Mouse (Mus musculus) midbrain, embryonic 14.5 days (tissue): ENCODE measurements around the gene Dhrs3. TPM values are rescaled to one million over a fixed set of nuclear protein-coding genes. Genes with fewer than 3 reads are reported as not detected.

Source experiments
- ATAC-seq: fragments of 200-750 bp; cut with Nextera tagmentation; 2 replicates; pipeline ENCODE4 v1.8.0; 2017; ENCODE audit warnings: moderate number of reproducible peaks, moderate library complexity; ENCODE audit not compliant: low FRiP score, low TSS enrichment
- DNase-seq: peaks from one replicate; pipeline ENCODE4 v3.0.0-alpha.2; 2015
- H3K27ac ChIP-seq: fragments of 300-500 bp; sonication (generic); replicated peaks from 2 replicates; pipeline ENCODE4 v1.5.1; 2014; ENCODE audit warnings: mild to moderate bottlenecking, low read depth, low read length, moderate library complexity
- H3K27me3 ChIP-seq: fragments of 300-500 bp; sonication (generic); 2 replicates; pipeline ENCODE4 v1.6.1; 2014; ENCODE audit warnings: low read length, control low read depth, mixed read lengths; ENCODE audit not compliant: control insufficient read depth, insufficient read depth
- H3K36me3 ChIP-seq: fragments of 300-500 bp; sonication (generic); 2 replicates; pipeline ENCODE4 v1.6.1; 2014; ENCODE audit warnings: low read length, control low read depth; ENCODE audit not compliant: control insufficient read depth, insufficient read depth
- H3K4me1 ChIP-seq: fragments of 300-500 bp; sonication (generic); 2 replicates; pipeline ENCODE4 v1.6.1; 2014; ENCODE audit warnings: mild to moderate bottlenecking, antibody characterized with exemption, low read length, control low read depth; ENCODE audit not compliant: control insufficient read depth, insufficient read depth
- H3K4me2 ChIP-seq: fragments of 300-500 bp; sonication (generic); 2 replicates; pipeline ENCODE4 v1.6.1; 2014; ENCODE audit warnings: mild to moderate bottlenecking, low read length, moderate library complexity
- H3K4me3 ChIP-seq: fragments of 300-500 bp; sonication (generic); replicated peaks from 2 replicates; pipeline ENCODE4 v1.5.1; 2014; ENCODE audit warnings: low read depth, low read length
- H3K9ac ChIP-seq: fragments of 300-500 bp; sonication (generic); replicated peaks from 2 replicates; pipeline ENCODE4 v1.6.1; 2014; ENCODE audit warnings: mild to moderate bottlenecking, low read length, moderate library complexity
- H3K9me3 ChIP-seq: fragments of 300-500 bp; sonication (generic); 2 replicates; pipeline ENCODE4 v1.6.1; 2016; ENCODE audit warnings: low read length, control low read depth, mixed read lengths; ENCODE audit not compliant: control insufficient read depth
- WGBS: fragments of 180-500 bp; shearing (Covaris S2); extraction: QIAGEN DNeasy Blood & Tissue Kit; methylation state at CpG from one replicate; pipeline ENCODE4 v1.1.7; 2014; 5-methylcytosine and 5-hydroxymethylcytosine counted together
- polyA plus RNA-seq: library from polyadenylated mRNA; unstranded; fragments of >200 nt; fragmentation: Nextera tagmentation; extraction: Ambion mirVana; gene quantifications from 2 replicates; pipeline ENCODE4 v1.2.1, GENCODE M21; 2014

Gene Dhrs3
- polyA plus RNA-seq, 1 experiment from 2014 or later, result 51.6 TPM

DNA sequence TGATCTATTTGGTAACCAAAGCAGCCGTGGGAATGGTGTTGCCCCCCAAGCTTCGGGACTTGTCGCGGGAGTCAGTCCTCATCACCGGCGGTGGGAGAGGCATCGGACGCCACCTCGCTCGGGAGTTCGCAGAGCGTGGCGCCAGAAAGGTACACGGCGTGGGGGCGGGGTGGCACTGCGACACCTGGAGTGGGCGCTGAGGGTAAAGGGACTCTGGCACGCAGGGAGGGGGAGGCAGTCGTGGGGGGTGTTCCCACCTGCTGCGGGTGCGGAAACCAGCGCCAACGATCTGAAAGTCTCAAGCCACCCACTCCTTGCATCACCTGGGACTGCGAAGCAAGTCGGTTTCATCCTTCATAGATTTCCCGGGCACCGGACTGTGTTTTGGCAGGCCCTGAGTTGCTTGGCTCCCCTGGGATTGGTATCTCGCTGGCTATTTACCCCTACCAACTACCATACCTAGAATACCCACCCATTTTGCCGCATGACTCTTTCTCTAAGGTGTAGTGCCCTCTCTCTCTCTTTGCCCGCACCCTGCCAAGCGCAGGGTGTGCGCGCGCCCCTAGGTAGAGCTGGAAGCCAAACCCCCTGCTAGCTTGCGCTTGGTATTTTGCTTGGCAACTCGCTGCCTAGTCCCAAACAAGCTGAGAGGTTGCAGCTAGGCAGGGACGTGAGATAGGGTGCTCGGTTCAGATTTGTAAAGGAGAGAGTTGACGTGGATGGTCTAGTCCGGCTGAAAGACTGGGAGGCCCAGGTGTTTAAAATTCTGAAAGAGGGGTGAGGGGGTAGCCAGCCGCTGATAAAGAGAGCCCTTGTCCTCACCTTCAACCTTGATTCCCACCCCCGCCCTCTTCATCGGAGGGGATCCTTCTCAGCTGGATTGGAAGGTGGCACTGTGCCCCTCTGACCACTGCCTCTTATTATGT lies 1.2 kb downstream of the Dhrs3 start:
- Histone ChIP-seq H3K36me3 (no peaks in the 10 kb centered on the region), H3K4me3 (peak overlapping the region; percentile 43), H3K27ac (peak overlapping the region; percentile 41; the same call in 1 of the 2 replicates), H3K4me1 (peaks cover 19% of the 10 kb centered on the region), H3K4me2 (peak overlapping the region; percentile 89), H3K9me3 (no peaks in the 10 kb centered on the region), H3K27me3 (peaks cover 36% of the 10 kb centered on the region), H3K9ac (peak overlapping the region; percentile 44; the same call in 1 of the 2 replicates)
- ATAC-seq (no peak), DNase-seq (peak; percentile 42)
- WGBS, result under 1% methylated on average over 44 of the region's 44 CpGs

DNA sequence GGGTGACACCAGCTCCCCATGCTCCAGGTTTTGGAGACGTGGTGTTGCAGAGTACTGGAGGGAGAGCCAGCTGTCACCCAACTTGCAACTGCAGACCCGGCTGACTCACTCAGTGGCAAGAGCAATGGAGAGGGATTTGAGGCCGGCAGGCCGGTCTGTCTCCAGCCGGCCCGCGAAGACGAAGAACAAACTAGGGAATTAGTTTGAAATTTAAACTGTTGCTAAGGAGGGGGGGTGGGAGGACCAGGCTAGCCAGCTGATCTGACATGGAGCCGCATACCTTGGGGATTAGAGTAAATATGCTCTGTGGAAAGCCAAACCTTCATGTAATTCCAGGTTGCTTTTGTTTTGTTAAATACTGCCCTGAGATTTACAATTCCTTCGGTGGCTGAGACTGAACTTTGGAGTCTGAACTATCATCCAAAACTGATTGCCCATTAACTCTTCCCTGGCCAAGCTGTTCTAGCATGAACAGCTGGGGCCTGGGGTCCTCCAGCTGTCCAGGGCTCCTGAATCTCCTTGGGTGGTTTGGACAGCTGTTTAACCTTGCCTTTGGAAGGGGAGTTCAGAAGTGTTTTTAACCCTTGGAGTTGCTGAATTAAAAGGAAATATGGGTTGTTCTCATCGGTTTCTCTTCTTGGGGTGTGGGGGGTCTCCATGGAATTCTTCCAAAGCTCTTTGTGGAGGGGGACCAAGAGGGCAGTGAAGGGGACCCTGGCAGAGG lies 2.0 kb downstream of the Dhrs3 start:
- Histone ChIP-seq H3K4me2 (peak overlapping the region; percentile 89), H3K9me3 (no peaks in the 10 kb centered on the region), H3K9ac (no peak overlapping the region), H3K36me3 (no peaks in the 10 kb centered on the region), H3K4me3 (peak overlapping the region; percentile 43), H3K27ac (peak overlapping the region; percentile 41; the same call in 1 of the 2 replicates), H3K4me1 (peaks cover 19% of the 10 kb centered on the region), H3K27me3 (peaks cover 36% of the 10 kb centered on the region)
- peak; percentile 42 for DNase-seq
- WGBS, result 4% methylated on average over 11 of the region's 11 CpGs
- ATAC-seq, result no peak

DNA sequence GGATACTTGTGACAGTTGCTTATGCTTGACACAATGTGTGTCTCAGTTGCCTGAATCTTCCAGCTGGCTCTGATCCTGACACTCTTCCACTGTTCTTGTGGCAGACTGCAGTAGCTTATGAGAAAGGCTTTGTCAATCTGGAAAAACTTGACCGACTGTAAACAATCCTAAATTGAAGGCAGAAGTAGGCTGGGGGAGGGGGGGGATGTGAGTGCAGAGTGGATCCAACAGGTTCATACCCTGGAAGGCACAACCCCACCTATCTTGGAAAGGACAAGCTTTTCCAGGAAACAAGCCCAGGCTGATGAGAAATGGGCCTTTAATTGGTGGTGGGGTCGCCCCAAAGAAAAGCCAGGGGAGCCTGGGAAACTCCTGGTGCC lies 2.6 kb downstream of the Dhrs3 start:
- Histone ChIP-seq H3K27me3 (peaks cover 36% of the 10 kb centered on the region), H3K4me1 (peaks cover 19% of the 10 kb centered on the region), H3K36me3 (no peaks in the 10 kb centered on the region), H3K9ac (no peak overlapping the region), H3K4me2 (peak overlapping the region; percentile 89), H3K9me3 (no peaks in the 10 kb centered on the region), H3K4me3 (peak overlapping the region; percentile 43; the same call in 1 of the 2 replicates), H3K27ac (no peak overlapping the region)
- WGBS, result 52% methylated on average over 2 of the region's 2 CpGs
- DNase-seq (peak; percentile 8), ATAC-seq (no peak)

DNA sequence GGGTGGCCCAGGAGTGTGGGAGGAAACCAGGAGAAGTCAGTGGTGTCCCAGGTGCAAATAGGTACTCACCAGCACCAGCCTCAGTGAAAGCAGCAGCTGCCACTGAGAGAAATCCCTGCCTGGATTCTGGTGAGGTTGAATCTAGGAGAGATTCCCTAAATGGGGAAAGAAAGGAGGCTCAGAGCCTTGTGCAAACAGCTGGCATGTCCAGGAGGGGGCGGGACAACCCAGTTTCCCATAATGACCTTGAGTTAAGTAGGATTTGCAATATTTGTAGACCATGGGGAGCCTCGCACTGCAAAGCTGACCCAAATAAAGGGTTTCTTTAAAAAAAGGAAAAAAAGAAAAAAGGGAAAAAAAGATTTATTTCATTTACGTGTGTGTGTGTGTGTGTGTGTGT lies 3.7 kb downstream of the Dhrs3 start:
- no peak overlapping the region for H3K27ac ChIP-seq
- H3K36me3 ChIP-seq, result no peaks in the 10 kb centered on the region
- DNase-seq, result peak; percentile 27
- no peak overlapping the region for H3K9ac ChIP-seq
- H3K4me2 ChIP-seq, result 0 out of 2 replicates have a peak overlapping the region, but pooled peaks have one; percentile 0
- no peak overlapping the region for H3K4me3 ChIP-seq
- peaks cover 32% of the 10 kb centered on the region for H3K27me3 ChIP-seq
- no peaks in the 10 kb centered on the region for H3K9me3 ChIP-seq
- H3K4me1 ChIP-seq, result peaks cover 19% of the 10 kb centered on the region
- no peak for ATAC-seq
- 56% methylated on average over 3 of the region's 3 CpGs for WGBS

DNA sequence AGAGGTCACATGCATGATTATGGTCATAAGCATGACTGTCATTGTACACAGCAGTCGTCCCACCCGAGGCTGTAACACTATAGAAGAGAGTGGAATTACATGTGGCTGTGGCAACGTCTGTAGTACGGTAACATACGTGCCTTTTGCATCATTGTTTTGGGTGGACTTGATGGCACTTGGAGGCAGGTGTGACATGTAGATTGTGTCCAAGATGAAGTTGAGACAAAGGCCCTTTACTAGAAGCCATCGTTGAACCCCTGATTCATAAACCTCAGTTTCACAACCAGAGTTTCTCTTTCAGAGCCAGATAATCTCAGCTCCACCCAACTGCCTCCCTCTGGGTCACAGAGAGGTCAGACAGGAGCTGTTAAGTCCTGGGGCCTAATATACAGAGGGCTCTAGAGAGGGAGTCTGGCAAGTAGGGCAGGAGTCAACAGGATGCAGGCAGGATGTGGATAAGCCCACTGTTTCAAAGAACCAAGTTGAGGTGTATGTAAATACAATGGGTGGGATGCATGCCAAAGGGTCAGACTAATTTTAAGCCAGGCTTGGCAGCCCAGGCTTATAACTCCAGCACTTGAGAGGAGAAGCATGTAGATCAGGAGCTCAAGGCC lies 5.5 kb downstream of the Dhrs3 start:
- H3K4me1 ChIP-seq, result peaks cover 11% of the 10 kb centered on the region
- no peaks in the 10 kb centered on the region for H3K9me3 ChIP-seq
- no peak overlapping the region for H3K9ac ChIP-seq
- H3K4me2 ChIP-seq, result no peak overlapping the region
- WGBS, result 85% methylated on average over 6 of the region's 6 CpGs
- no peaks in the 10 kb centered on the region for H3K36me3 ChIP-seq
- DNase-seq (no peak), ATAC-seq (no peak)
- H3K27me3 ChIP-seq, result peaks cover 21% of the 10 kb centered on the region
- H3K4me3 ChIP-seq, result no peak overlapping the region
- H3K27ac ChIP-seq, result no peak overlapping the region

DNA sequence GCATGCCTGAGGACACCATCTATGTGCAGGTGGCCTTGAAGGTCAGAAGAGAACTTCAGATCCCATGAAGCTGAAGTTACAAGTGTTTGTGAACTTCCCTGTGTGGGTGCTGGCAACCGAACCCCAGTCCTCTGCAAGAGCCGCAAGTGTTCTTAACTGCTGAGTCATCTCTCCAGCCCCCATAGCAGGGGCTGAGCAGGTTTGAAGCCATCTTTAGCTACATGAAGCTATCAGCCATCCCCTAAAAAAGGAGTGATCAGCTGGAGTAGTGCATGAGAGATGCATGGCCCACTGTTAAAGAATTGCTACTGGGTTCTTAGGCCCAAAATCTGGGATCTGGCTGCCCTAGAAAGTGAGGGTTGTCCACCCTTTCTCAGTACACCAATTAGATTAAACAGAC lies 6.1 kb downstream of the Dhrs3 start:
- no peak for ATAC-seq

DNA sequence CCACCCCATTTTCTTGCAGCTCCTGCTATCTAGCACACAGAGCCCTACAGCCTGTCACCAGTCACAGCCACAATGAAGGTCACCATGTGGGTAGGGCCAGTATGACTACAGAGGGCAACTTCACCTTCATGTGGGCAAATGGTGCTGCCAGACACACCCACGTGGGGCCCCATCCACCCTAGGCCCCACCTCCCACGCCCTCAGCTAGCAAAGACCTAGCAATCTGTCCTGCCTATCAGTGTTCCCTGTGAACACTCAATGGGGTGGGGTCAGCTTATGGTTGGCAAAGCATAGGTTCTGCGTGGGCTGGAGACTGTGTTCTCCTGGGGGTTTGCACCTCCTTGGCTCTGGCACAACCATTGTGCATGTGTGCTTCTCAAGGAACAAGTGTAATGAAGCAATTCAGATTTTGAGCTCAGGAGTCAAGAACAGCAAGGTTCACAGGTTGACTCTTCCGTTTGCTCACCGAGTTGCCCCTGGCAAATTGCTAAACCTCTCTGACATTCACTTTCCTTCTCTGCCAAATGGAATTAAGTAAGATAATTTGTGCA lies 9.0 kb downstream of the Dhrs3 start:
- H3K4me1 ChIP-seq, result no peaks in the 10 kb centered on the region

More for the DNA sequence above, 6.1 kb downstream of the Dhrs3 start:
- H3K27ac ChIP-seq, result no peak overlapping the region
- peaks cover 5% of the 10 kb centered on the region for H3K4me1 ChIP-seq
- peaks cover 16% of the 10 kb centered on the region for H3K27me3 ChIP-seq
- H3K4me2 ChIP-seq, result no peak overlapping the region
- DNase-seq, result no peak
- H3K36me3 ChIP-seq, result no peaks in the 10 kb centered on the region
- no peak overlapping the region for H3K9ac ChIP-seq
- 98% methylated on average over 2 of the region's 2 CpGs for WGBS
- H3K9me3 ChIP-seq, result no peaks in the 10 kb centered on the region
- no peak overlapping the region for H3K4me3 ChIP-seq

DNA sequence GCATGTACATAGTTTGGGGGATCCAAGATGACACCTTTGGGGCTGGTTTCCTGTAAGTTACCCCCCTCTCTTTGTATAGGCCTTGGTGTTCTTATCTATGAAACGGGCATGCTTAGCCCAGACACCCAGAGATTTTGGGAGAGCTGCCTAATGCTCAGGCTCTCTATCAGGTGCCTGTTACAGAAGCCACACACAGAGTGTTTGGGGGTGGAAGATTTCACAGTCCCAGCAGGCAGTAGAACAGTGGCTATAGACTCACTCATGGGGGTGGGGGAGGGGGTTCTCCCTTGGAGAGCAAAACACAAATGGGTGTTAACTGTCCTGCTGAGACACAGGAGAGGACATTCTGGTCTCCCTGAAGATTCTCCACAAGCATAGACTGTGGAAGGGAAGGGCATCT lies 10.5 kb downstream of the Dhrs3 start:
- no peak overlapping the region for H3K9ac ChIP-seq
- H3K36me3 ChIP-seq, result no peaks in the 10 kb centered on the region
- H3K9me3 ChIP-seq, result no peaks in the 10 kb centered on the region
- no peaks in the 10 kb centered on the region for H3K4me1 ChIP-seq
- H3K4me2 ChIP-seq, result no peak overlapping the region
- H3K27ac ChIP-seq, result no peak overlapping the region
- ATAC-seq (no peak), DNase-seq (no peak)
- H3K4me3 ChIP-seq, result no peak overlapping the region
- H3K27me3 ChIP-seq, result no peaks in the 10 kb centered on the region
- WGBS, result 83% methylated on average over 1 of the region's 1 CpGs

More for the DNA sequence above, 9.0 kb downstream of the Dhrs3 start:
- Histone ChIP-seq H3K9ac (no peak overlapping the region), H3K9me3 (no peaks in the 10 kb centered on the region), H3K4me2 (no peak overlapping the region), H3K4me3 (no peak overlapping the region), H3K27me3 (no peaks in the 10 kb centered on the region), H3K27ac (no peak overlapping the region), H3K36me3 (no peaks in the 10 kb centered on the region)
- 86% methylated on average over 5 of the region's 5 CpGs for WGBS
- ATAC-seq, result no peak
- DNase-seq, result no peak
